Mouse (Mus musculus) kidney, embryonic 15.5 days (tissue): ENCODE data around the gene Dpp6. TPM values are rescaled to one million over a fixed set of nuclear protein-coding genes. Genes with fewer than 3 reads are reported as not detected.

Experiments used
- ATAC-seq: fragments of 200-750 bp; cut with Nextera tagmentation; replicated peaks from 2 replicates; pipeline ENCODE4 v1.8.0; 2017; ENCODE audit warnings: moderate TSS enrichment; ENCODE audit not compliant: low FRiP score
- H3K27ac ChIP-seq: fragments of 300-500 bp; sonication (generic); 2 replicates; pipeline ENCODE4 v1.5.1; 2015; ENCODE audit warnings: mild to moderate bottlenecking, inconsistent platforms
- H3K27me3 ChIP-seq: fragments of 300-500 bp; sonication (generic); 2 replicates; pipeline ENCODE4 v1.6.1; 2015; ENCODE audit warnings: inconsistent platforms
- H3K36me3 ChIP-seq: fragments of 300-500 bp; sonication (generic); 2 replicates; pipeline ENCODE4 v1.6.1; 2015; ENCODE audit warnings: inconsistent platforms
- H3K4me1 ChIP-seq: fragments of 300-500 bp; sonication (generic); 2 replicates; pipeline ENCODE4 v1.6.1; 2015; ENCODE audit warnings: inconsistent platforms
- H3K4me2 ChIP-seq: fragments of 300-500 bp; sonication (generic); 2 replicates; pipeline ENCODE4 v1.6.1; 2015; ENCODE audit warnings: moderate library complexity, mild to moderate bottlenecking, inconsistent platforms
- H3K4me3 ChIP-seq: fragments of 300-500 bp; sonication (generic); replicated peaks from 2 replicates; pipeline ENCODE4 v1.5.1; 2015; ENCODE audit warnings: mild to moderate bottlenecking, inconsistent platforms
- H3K9ac ChIP-seq: fragments of 300-500 bp; sonication (generic); 2 replicates; pipeline ENCODE4 v1.6.1; 2015; ENCODE audit warnings: mild to moderate bottlenecking, inconsistent platforms
- H3K9me3 ChIP-seq: fragments of 300-500 bp; sonication (generic); replicated peaks from 2 replicates; pipeline ENCODE4 v1.6.1; 2016; ENCODE audit warnings: inconsistent platforms
- WGBS: fragments of 180-500 bp; shearing (Covaris S2); methylation state at CpG from one replicate; pipeline ENCODE4 v1.1.7; 2015; ENCODE audit warnings: mixed read lengths; 5-methylcytosine and 5-hydroxymethylcytosine counted together
- polyA plus RNA-seq: library from polyadenylated mRNA; unstranded; fragments of >200 nt; fragmentation: Nextera tagmentation; extraction: Ambion mirVana; gene quantifications from 2 replicates; pipeline ENCODE4 v1.2.1, GENCODE M21; 2015

The Dpp6 gene
- polyA plus RNA-seq, 1 experiment from 2014 or later: 3.5 TPM

DNA sequence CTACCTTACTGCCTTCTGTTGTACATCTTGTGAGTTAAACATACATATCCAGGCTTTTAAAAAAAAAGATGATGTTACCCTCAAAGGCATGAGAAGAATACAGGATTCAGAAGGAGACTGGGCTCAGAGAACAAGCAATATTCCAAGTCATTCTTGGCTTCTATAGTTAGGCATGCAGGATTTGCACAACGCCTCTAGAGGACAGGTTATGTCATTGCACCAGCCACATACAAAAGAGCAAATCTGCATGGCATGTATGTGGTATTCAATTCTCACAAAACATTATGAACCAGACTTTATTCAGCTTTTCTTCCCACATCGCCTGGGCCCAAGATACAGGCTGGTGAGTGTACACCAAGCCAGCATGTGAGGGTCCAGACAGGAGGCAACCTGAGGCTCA, 907.5 kb downstream of the Dpp6 start:
- no peak overlapping the region for H3K27ac ChIP-seq
- no peak for ATAC-seq
- no peaks in the 10 kb centered on the region for H3K9me3 ChIP-seq
- no peak overlapping the region for H3K4me2 ChIP-seq
- no peak overlapping the region for H3K4me3 ChIP-seq
- 36% methylated on average over 2 of the region's 2 CpGs for WGBS
- no peaks in the 10 kb centered on the region for H3K27me3 ChIP-seq
- H3K36me3 ChIP-seq: no peaks in the 10 kb centered on the region
- H3K9ac ChIP-seq: no peak overlapping the region
- no peaks in the 10 kb centered on the region for H3K4me1 ChIP-seq

DNA sequence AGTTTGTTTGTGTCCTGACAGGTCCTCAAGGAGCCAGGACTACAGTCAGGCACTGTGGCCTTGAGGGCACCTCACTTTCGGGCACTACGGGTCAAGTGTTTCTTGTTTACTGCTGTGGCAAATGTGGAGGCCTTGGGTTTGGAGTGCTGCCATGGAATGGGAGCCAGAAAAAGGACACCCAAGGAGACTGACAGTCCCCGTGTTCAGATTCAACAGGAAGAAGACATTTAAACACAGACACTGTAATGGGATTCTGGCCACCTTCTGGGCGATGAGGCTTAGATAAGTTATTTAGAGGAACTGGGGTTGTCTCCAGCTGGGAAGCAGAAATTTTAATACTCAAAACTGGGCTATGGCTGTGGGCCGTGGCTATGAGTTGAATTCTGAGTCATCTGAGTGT, 913.7 kb downstream of the Dpp6 start:
- Histone ChIP-seq H3K36me3 (no peaks in the 10 kb centered on the region), H3K9me3 (peaks cover 10% of the 10 kb centered on the region), H3K27ac (no peak overlapping the region), H3K4me2 (no peak overlapping the region), H3K27me3 (no peaks in the 10 kb centered on the region), H3K4me1 (no peaks in the 10 kb centered on the region), H3K9ac (no peak overlapping the region), H3K4me3 (no peak overlapping the region)
- 79% methylated on average over 5 of the region's 5 CpGs for WGBS
- no peak for ATAC-seq

DNA sequence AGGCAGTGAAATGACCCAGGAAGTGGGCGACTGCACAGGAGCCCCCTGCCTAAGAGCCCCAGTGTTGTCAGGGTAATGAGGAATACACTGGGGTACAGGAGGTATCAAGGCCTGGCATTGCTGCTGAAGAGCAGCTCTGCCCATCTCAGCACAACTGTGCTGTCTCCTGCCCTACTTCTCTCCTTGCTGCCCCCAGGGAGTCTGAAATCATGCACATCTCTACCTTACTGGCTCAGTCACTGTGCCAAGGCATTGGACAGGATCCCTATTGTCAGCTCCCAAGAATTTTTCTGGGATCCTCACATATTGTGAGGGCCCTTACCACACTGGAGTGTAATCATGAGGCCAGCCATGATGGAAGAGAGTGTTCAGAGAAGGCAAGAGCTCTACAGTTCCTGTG, 914.4 kb downstream of the Dpp6 start:
- Histone ChIP-seq H3K9ac (no peak overlapping the region), H3K27me3 (no peaks in the 10 kb centered on the region), H3K4me1 (no peaks in the 10 kb centered on the region), H3K4me2 (no peak overlapping the region), H3K27ac (no peak overlapping the region), H3K9me3 (peaks cover 10% of the 10 kb centered on the region), H3K36me3 (no peaks in the 10 kb centered on the region), H3K4me3 (no peak overlapping the region)
- 63% methylated on average over 1 of the region's 1 CpGs for WGBS
- ATAC-seq: no peak

DNA sequence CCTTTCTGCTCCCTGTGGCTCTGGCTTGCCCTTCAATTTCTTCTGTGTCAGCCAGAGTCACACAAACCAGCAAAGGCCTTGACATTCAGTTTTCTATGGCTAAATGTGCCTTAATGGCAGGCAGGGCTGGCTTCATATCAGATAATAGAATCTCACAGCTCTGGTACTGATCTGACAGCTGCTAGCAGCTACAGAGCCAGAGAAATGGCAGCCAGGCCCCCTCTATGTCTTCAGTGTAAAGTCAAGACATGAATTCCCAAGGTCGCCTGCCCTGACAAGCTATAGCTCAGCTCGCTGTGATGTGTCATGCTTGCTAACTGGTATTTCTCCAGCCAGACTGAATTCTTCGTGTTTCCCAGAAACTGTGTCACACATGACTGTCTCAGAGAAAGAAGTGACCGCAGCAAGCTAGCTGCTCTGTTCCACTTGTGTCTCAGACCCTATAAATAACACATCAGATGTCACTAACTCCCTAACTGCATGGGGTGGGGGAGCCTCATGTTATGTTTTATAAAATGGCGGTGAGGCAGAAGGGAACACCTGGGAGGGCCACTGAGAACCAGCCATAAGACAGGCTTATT, 915.4 kb downstream of the Dpp6 start:
- ATAC-seq: no peak
- 61% methylated on average over 5 of the region's 5 CpGs for WGBS
- H3K27ac ChIP-seq: no peak overlapping the region

DNA sequence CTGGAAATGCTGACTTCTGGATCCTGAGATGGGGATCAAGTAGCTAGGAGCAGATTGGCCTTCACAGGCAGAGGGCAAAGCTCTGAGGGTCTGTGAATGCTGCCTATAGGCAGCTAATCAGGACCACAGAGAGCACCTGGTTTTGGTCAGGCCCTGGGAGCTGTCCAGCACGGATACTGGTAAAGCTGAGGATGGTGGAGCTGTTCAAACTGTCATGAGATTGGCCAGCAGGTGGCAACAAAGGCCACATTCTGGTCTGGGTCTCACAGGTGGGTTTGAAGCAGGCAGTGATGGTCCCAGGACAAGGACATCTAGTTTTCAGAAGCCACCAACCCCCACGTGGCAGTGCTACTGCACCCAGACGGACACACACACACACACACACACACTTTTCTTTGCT, 920.2 kb downstream of the Dpp6 start:
- Histone ChIP-seq H3K4me1 (no peaks in the 10 kb centered on the region), H3K27ac (no peak overlapping the region), H3K36me3 (peaks cover 18% of the 10 kb centered on the region), H3K27me3 (no peaks in the 10 kb centered on the region), H3K4me2 (no peak overlapping the region), H3K9ac (no peak overlapping the region), H3K9me3 (peaks cover 10% of the 10 kb centered on the region), H3K4me3 (no peak overlapping the region)
- peak; percentile 73; the same call in 1 of the 2 replicates for ATAC-seq
- WGBS: 0% methylated on average over 3 of the region's 3 CpGs

More for the DNA sequence above, 915.4 kb downstream of the Dpp6 start:
- H3K9me3 ChIP-seq: peaks cover 10% of the 10 kb centered on the region
- no peaks in the 10 kb centered on the region for H3K4me1 ChIP-seq
- H3K4me2 ChIP-seq: no peak overlapping the region
- H3K9ac ChIP-seq: no peak overlapping the region
- no peaks in the 10 kb centered on the region for H3K36me3 ChIP-seq
- no peaks in the 10 kb centered on the region for H3K27me3 ChIP-seq
- no peak overlapping the region for H3K4me3 ChIP-seq

DNA sequence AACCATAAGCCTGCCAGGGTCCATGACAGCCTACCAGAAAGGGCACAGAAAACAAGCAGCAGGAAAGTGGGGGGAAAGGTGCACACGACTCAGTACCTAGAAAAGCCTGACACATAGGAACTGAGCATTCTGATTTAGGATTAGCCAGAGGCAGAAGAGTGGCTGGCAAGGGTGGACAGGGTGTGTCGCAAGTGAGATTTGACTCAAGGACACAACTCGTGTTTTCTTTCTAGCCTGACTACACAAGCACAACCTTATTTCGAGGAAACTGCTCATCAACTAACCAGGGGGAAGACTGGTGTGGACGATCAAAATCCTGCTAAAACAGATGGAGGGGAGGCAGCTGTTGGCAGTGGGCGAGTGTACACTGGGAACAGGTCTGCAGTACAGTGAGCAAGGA, 922.2 kb downstream of the Dpp6 start:
- ATAC-seq: no peak
- H3K9ac ChIP-seq: no peak overlapping the region
- H3K4me3 ChIP-seq: no peak overlapping the region
- H3K4me1 ChIP-seq: no peaks in the 10 kb centered on the region
- H3K27ac ChIP-seq: no peak overlapping the region
- WGBS: 84% methylated on average over 6 of the region's 6 CpGs
- H3K9me3 ChIP-seq: peaks cover 6% of the 10 kb centered on the region
- H3K27me3 ChIP-seq: no peaks in the 10 kb centered on the region
- H3K4me2 ChIP-seq: no peak overlapping the region
- peaks cover 39% of the 10 kb centered on the region for H3K36me3 ChIP-seq

DNA sequence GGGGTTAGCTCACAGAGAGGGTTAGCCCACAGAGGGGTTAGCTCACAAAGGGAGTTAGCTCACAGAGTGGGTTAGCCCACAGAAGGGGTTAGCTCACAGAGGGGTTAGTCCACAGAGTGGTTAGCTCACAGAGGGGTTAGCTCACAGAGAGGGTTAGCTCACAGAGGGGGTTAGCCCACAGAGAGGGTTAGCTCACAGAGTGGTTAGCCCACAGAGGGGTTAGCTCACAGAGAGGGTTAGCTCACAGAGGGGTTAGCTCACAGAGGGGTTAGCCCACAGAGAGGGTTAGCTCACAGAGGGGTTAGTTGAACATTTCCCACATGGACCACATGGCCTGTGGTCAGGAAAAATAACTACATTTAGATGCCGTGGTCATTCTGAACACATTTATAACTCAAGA, 927.9 kb downstream of the Dpp6 start:
- Histone ChIP-seq H3K4me2 (no peak overlapping the region), H3K4me1 (no peaks in the 10 kb centered on the region), H3K27ac (no peak overlapping the region), H3K9ac (no peak overlapping the region), H3K4me3 (no peak overlapping the region), H3K27me3 (no peaks in the 10 kb centered on the region), H3K36me3 (peaks cover 89% of the 10 kb centered on the region), H3K9me3 (no peaks in the 10 kb centered on the region)
- WGBS: 89% methylated on average over 1 of the region's 1 CpGs
- ATAC-seq: no peak

DNA sequence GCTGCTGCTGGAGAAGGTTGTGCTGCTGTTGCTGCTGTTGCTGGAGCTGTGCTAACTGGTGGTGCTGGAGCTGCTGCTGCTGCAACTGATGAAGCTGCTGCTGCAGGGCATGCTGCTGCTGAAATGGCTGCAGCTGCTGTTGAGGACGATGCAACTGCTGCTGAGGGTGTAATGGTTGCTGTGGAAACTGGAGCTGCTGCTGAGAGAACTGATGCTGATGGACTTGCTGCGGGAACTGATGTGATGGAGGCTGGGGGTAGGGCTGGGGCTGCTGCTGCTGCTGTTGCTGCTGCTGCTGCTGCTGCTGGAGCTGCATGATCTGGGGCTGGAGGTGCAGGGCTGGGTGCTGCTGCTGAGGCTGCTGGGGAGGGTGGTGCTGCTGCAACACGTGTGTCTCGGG, 948.8 kb downstream of the Dpp6 start:
- WGBS: 89% methylated on average over 4 of the region's 4 CpGs
- H3K4me3 ChIP-seq: no peak overlapping the region
- H3K4me1 ChIP-seq: no peaks in the 10 kb centered on the region
- ATAC-seq: no peak
- H3K27me3 ChIP-seq: no peaks in the 10 kb centered on the region
- no peak overlapping the region for H3K27ac ChIP-seq
- H3K9ac ChIP-seq: no peak overlapping the region
- H3K9me3 ChIP-seq: no peaks in the 10 kb centered on the region
- H3K36me3 ChIP-seq: peaks cover 99% of the 10 kb centered on the region
- no peak overlapping the region for H3K4me2 ChIP-seq

DNA sequence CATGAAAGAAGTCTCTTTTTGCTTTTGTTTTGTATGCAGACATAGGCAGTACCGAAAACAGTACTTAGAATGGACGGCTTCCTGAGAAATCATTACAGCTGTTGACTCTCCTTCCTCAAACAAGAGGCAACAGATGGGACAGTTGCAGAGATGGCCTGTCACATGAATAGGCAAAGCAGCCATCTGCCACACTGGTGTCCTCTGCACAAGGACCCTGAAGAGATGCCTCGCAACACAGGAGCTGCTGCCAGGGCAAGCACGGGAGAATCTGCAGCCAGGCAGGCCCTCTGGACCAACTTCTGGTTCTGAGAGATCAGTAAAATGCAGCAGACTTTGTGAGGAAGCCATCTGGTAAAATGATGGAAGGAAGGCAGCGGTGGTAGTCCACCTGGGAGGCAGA, 950.9 kb downstream of the Dpp6 start:
- Histone ChIP-seq H3K9ac (no peak overlapping the region), H3K27ac (no peak overlapping the region), H3K4me1 (no peaks in the 10 kb centered on the region), H3K27me3 (no peaks in the 10 kb centered on the region), H3K4me3 (no peak overlapping the region), H3K9me3 (no peaks in the 10 kb centered on the region), H3K36me3 (peaks cover 99% of the 10 kb centered on the region), H3K4me2 (no peak overlapping the region)
- WGBS: 87% methylated on average over 5 of the region's 5 CpGs
- ATAC-seq: no peak
